Mouse (Mus musculus) WW6 (cell line): ENCODE data around the gene Krt81.

Source experiments
- DNase-seq: peaks from one replicate; pipeline ENCODE4 v3.0.0-alpha.2; 2013; ENCODE audit warnings: low read depth, low spot score

Gene Krt81

GRCm38 (mm10) chr15:101454774-101455173 lies 8.8 kb downstream of the Krt81 start:
- no peak for DNase-seq

- DNase-seq = peak; percentile 49
Measured at GRCm38 (mm10) chr15:101453093-101453736, 10.3 kb downstream of the Krt81 start.

- no peak for DNase-seq
Measured at GRCm38 (mm10) chr15:101447444-101447843, 16.1 kb downstream of the Krt81 start, which contains the start of gene Krt88. Gene Krt88, plus strand, starts transcription at chr15:101447744.

GRCm38 (mm10) chr15:101446572-101446971 lies 17.0 kb downstream of the Krt81 start:
- no peak for DNase-seq

GRCm38 (mm10) chr15:101440837-101441236 lies 22.7 kb downstream of the Krt81 start:
- DNase-seq = no peak

GRCm38 (mm10) chr15:101438555-101438954 lies 25.0 kb downstream of the Krt81 start, which contains the start of gene Krt87:
Gene Krt87, minus strand, starts transcription at chr15:101438804.
- no peak for DNase-seq

- DNase-seq = no peak
Measured at GRCm38 (mm10) chr15:101436611-101437010, 26.9 kb downstream of the Krt81 start.

- no peak for DNase-seq
Measured at GRCm38 (mm10) chr15:101424914-101425313, 38.6 kb downstream of the Krt81 start.

GRCm38 (mm10) chr15:101420903-101421302 lies 42.6 kb downstream of the Krt81 start:
- DNase-seq = no peak

- DNase-seq = no peak
Measured at GRCm38 (mm10) chr15:101418950-101419349, 44.6 kb downstream of the Krt81 start.

- no peak for DNase-seq
Measured at GRCm38 (mm10) chr15:101414807-101415565, 48.6 kb downstream of the Krt81 start.

- DNase-seq = no peak
Measured at GRCm38 (mm10) chr15:101413916-101414635, 49.5 kb downstream of the Krt81 start.

- DNase-seq = no peak
Measured at GRCm38 (mm10) chr15:101412188-101412587, 51.4 kb downstream of the Krt81 start.

- no peak for DNase-seq
Measured at GRCm38 (mm10) chr15:101410775-101411174, 52.8 kb downstream of the Krt81 start, which contains the start of gene Krt7. Gene Krt7, plus strand, starts transcription at chr15:101411043.
